Mouse (Mus musculus): ENCODE data around the gene Hnf4a.

- no peak for TF ChIP-seq FLI1 (IDR thresholded peaks at IDR 0.05; ENCODE audit: low read length)
- TF ChIP-seq GATA1 (IDR thresholded peaks at IDR 0.05; ENCODE audit: borderline replicate concordance, low read length) = no peak
These were observed 16.0 kb upstream of the Hnf4a start for GRCm38 (mm10) chr2:163490656-163491055.

All from megakaryocyte, embryonic 14.5 days (primary cell).